Mouse (Mus musculus): ENCODE data around the gene H2al1m.
"Not testable (repeated sequence)": the region's sequence is repeated elsewhere in the genome, so short reads cannot be mapped to it uniquely, and the experiment has no call there.

The H2al1m gene

DNA sequence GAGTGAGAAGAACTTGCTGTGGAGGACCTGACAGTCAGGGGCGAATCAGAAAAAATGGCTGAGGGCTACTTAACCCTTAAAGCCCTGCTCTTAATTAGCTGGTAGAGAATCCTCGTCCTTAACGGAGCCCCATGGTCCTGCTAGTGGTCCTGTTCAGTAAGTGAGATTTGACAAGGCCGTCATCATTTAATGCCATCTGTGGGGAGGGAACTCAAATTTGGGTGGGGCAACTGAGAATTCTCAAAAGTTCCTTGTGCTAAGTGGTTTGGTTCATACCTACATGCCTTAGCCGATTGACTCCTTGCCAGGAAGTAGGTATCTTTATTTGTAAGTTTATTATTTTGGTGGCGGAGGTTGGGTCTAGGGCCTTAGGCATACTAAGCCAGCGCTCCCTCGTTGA lies 9.2 kb upstream of the H2al1m start:
- DNase-seq (ENCODE audit: low read depth, low spot score): no peak
- H3K36me3 ChIP-seq (ENCODE audit: control insufficient read depth, insufficient read depth, low read length, poor library complexity, severe bottlenecking): no peaks in the 10 kb centered on the region
- H3K27me3 ChIP-seq (ENCODE audit: control insufficient read depth, insufficient read depth, low read length, poor library complexity, severe bottlenecking): no peaks in the 10 kb centered on the region

GRCm38 (mm10) chrX:9293140-9293829 lies 9.7 kb downstream of the H2al1m start:
- H3K27me3 ChIP-seq (ENCODE audit: control insufficient read depth, insufficient read depth, low read length, poor library complexity, severe bottlenecking); DNase-seq (ENCODE audit: low read depth, low spot score); H3K36me3 ChIP-seq (ENCODE audit: control insufficient read depth, insufficient read depth, low read length, poor library complexity, severe bottlenecking): not testable (repeated sequence)

- H3K27me3 ChIP-seq (ENCODE audit: control insufficient read depth, insufficient read depth, low read length, poor library complexity, severe bottlenecking): no peaks in the 10 kb centered on the region
- DNase-seq (ENCODE audit: low read depth, low spot score): peak; percentile 3
- no peaks in the 10 kb centered on the region for H3K36me3 ChIP-seq (ENCODE audit: control insufficient read depth, insufficient read depth, low read length, poor library complexity, severe bottlenecking)
These were observed 14.9 kb downstream of the H2al1m start for GRCm38 (mm10) chrX:9298413-9298864.

DNA sequence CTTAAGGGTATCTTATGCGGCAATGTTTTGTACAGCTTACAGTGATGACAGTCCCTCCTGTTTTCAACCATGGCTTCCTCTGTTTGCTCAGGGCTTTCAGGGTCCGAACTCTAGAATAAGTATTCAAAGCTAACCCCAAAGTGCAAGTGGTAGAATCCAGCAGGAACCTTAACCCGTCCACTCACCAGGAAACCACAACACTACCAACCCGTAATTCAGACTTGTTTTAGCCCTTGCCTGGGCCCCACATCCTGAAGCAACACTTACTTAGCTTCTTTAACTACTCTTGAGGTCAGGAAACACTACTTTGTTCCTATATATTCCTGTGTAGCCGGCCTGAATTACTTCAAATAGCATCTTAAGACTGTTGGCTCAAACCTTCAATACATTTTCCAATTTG lies 19.2 kb downstream of the H2al1m start:
- Histone ChIP-seq H3K27me3 (ENCODE audit: control insufficient read depth, insufficient read depth, low read length, poor library complexity, severe bottlenecking) (no peaks in the 10 kb centered on the region), H3K36me3 (ENCODE audit: control insufficient read depth, insufficient read depth, low read length, poor library complexity, severe bottlenecking) (no peaks in the 10 kb centered on the region)
- DNase-seq (ENCODE audit: low read depth, low spot score): no peak

GRCm38 (mm10) chrX:9303455-9303854 lies 19.9 kb downstream of the H2al1m start:
- Histone ChIP-seq H3K27me3 (ENCODE audit: control insufficient read depth, insufficient read depth, low read length, poor library complexity, severe bottlenecking) (no peaks in the 10 kb centered on the region), H3K36me3 (ENCODE audit: control insufficient read depth, insufficient read depth, low read length, poor library complexity, severe bottlenecking) (no peaks in the 10 kb centered on the region)
- no peak for DNase-seq (ENCODE audit: low read depth, low spot score)

DNA sequence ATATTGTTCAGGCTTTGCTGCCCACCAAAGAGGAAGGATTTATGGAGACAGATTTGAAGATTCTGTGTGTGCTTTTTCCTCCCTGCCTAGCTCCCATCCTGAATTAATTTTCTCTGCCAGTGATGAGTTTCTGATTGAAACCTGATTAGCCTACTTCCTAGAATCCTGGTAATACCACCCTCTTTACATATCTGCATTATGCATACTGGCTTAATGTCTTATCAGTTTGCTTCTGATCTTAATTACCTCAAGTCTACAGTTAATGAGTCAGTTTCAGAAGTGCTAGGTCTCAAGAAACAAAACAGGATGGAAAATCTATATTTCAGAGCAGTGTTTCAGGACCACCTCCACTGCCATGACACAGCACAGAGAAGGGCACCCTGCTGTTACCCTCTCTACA lies 32.9 kb downstream of the H2al1m start:
- not testable (repeated sequence) for DNase-seq (ENCODE audit: low read depth, low spot score); H3K27me3 ChIP-seq (ENCODE audit: control insufficient read depth, insufficient read depth, low read length, poor library complexity, severe bottlenecking); H3K36me3 ChIP-seq (ENCODE audit: control insufficient read depth, insufficient read depth, low read length, poor library complexity, severe bottlenecking)

DNA sequence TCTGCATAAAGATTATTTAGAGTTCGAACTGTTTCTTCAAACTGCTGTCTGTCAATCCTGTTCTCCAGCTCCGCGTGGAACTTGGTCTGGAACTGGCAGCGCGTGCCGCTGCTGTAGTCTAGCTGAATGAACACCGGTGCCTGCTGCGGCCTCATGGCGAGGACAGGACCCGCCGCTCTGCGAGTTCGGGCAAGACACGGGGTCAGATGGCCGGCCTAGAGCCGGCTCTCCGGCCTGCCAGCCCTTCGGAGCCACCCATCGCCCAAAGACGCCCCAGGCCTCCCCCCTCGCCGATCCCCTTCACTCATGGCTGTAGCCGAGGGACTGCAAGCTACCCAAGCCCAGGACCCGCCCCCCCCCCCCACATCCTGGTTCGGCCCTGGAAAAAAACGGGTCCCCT lies 44.4 kb downstream of the H2al1m start:
- not testable (repeated sequence) for H3K36me3 ChIP-seq (ENCODE audit: control insufficient read depth, insufficient read depth, low read length, poor library complexity, severe bottlenecking); DNase-seq (ENCODE audit: low read depth, low spot score); H3K27me3 ChIP-seq (ENCODE audit: control insufficient read depth, insufficient read depth, low read length, poor library complexity, severe bottlenecking)

- peak; percentile 0 for DNase-seq (ENCODE audit: low read depth, low spot score)
- H3K36me3 ChIP-seq (ENCODE audit: control insufficient read depth, insufficient read depth, low read length, poor library complexity, severe bottlenecking); H3K27me3 ChIP-seq (ENCODE audit: control insufficient read depth, insufficient read depth, low read length, poor library complexity, severe bottlenecking): not testable (repeated sequence)
These were observed 48.9 kb downstream of the H2al1m start for GRCm38 (mm10) chrX:9332366-9332962.

DNA sequence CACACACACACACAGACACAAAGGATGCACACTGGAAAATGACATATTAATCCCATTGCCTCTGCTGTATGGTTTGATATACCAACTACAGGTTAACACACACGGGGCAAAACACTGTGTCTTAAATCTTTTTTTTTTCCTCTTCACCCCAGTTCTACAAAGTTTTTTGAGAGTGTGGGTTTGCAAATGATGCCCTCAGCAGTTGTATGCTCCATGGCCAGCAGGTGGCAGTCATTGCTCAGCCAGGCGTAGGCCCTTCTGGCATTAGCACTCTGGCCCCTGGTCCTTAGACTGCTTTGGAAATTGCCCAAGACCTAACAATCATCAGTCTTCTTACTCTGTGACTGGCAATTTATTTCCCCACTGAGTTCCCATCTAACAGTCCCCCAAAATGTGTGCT lies 49.5 kb downstream of the H2al1m start:
- DNase-seq (ENCODE audit: low read depth, low spot score): peak; percentile 43
- H3K27me3 ChIP-seq (ENCODE audit: control insufficient read depth, insufficient read depth, low read length, poor library complexity, severe bottlenecking); H3K36me3 ChIP-seq (ENCODE audit: control insufficient read depth, insufficient read depth, low read length, poor library complexity, severe bottlenecking): not testable (repeated sequence)
